Mouse (Mus musculus) adrenal gland, postnatal 25 days (tissue): ENCODE measurements around the gene Spock3. TPM values are rescaled to one million over a fixed set of nuclear protein-coding genes. Genes with fewer than 3 reads are reported as not detected.
"Not testable (repeated sequence)": the region's sequence is repeated elsewhere in the genome, so short reads cannot be mapped to it uniquely, and the experiment has no call there.

ENCODE experiments used
- DNase-seq: peaks from one replicate; pipeline ENCODE4 v3.0.0; 2021; ENCODE audit warnings: mixed read lengths
- long read RNA-seq: library from polyadenylated mRNA; stranded (forward); transcript quantifications from one replicate; pipeline ENCODE4 v2.0.0, GENCODE M21; 2021
- total RNA-seq: library from RNA; stranded (reverse); gene quantifications from 2 replicates; pipeline ENCODE4 v1.2.3, GENCODE M21; 2021

Spock3 gene
- total RNA-seq = 1.8 and 3.2 TPM in 2 replicates
- long read RNA-seq, partial matches to known transcripts = 1 of 2 reads
- long read RNA-seq, other reads (novel, unspliced or antisense) = 1 of 2 reads

DNA sequence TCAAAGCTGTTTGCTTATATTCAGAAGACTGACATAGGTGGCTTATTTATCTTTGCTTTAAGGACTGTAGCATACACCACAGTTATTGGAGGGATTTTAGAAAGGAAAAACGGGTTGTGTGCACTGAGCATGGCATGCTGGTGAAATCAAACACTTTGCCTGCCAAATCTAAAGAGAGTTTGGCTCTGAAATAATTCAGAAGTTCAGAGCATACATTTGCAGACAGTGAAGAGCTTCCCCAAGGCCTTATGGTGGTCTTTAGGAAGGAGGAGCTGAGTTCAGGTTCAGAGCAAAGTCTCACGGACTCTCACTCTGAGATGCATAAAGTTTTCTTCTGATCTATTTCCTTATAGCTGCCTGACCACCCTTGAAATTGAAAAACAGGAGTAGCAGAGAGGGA lies at the start of gene Spock3:
Gene Spock3 (plus strand): TSS at position 301 of the 400 bp plus-strand sequence.
- DNase-seq = no peak

DNA sequence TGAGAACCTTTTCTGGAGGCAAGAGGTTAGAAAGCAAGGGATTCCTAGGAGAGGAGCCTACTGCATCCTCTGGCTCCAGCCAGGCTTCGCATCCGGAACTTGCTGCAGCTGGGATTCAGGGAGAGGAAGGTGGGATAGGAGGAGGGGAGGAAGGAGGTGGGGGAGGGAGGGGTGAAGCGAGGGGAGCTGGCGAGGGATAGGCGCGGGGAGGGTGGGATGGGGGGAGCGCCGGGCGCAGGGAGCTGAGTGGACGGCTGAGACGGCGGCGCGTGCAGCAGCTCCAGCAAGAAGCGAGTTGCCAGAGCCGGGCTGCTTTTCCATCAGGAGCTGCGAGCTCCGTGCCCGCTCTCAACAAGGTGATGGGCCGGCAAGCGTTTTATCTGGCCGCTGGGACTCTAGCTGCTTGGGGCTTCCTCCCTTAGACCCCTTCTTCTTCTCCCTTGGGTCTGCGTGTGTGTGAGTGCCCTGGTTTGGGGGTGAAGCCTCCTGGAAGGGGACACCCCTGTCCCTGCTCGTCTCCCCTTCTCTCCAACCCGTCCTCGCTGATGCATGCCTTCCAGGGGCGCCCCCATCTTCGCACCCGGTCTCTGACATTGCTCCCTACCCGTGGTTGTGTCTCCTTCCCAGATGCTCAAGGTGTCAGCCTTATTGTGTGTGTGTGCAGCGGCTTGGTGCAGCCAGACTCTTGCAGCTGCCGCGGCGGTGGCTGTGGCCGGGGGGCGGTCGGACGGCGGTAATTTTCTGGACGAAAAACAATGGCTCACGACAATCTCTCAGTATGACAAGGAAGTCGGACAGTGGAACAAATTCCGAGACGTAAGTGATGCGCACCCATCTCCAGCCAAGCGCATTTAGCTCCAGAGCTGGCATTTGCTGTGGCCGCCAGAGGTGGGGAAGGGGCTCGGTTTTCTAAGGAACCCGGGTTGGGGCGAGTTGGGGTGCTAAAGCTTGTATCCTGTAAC lies 645 bp downstream of the Spock3 start:
- DNase-seq = no peak

DNA sequence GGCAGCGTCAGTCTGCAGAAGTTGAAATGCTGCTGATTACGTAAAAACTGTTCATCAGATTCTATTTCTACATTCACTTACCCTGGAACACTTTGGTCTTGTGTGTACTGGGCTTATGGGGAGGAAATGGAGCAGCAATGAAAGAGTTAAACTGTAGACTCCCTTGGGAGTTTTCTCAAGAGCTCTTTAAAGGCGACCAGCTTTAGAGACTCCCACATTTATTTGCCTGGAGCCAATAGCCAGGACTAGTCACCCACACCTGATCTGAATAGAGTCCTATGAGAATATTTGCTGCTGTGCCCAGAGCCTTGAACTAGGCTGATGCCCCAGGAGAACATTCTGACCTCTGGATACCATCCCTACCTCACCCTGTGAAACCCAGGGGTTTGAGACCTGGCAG lies 1.7 kb downstream of the Spock3 start:
- no peak for DNase-seq

DNA sequence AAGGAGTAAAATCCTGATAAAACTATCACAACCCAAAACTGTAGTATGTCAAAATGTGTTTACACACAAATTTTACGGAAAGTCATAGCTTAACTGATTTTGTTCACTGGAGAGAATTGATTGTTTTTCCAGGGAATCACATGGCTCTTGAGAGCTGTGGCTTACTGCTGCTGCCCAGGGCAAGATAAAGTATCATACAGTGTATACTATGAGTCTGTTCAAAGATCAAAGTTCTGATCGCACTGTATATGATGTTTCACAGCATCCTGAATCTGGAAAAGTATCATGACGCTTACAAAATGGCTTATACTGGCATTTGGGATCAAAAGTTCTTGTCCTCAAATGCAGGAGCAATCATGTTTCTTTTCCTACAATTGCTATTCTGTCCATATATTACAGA lies 11.8 kb downstream of the Spock3 start:
- DNase-seq = no peak

DNA sequence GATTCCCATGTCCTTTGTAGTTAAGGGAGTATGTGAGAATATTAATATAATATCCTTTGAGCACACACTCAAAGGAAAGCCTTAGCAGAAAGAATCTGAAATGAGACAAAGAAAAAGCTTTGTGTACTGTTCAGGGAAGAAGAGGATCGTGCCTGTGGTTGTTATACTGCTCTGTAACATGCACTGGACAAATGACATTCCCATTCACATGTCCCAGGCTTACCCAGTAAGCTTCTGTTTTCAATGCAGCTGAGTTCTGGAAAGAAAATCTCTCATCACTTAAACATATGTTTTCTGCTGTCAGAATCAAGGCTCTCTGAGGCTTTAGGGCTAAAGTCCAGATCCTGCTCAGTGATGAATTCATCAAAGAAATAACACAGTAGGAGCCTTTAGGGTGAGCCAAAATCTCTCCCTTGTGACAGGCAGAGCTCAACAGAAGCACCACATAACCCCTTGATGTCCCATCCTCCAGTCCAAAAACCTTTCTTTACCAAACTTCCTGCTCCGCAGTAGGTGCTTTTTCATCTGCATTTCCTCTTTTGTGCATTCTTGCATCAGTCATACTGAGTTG lies 19.1 kb downstream of the Spock3 start:
- no peak for DNase-seq

DNA sequence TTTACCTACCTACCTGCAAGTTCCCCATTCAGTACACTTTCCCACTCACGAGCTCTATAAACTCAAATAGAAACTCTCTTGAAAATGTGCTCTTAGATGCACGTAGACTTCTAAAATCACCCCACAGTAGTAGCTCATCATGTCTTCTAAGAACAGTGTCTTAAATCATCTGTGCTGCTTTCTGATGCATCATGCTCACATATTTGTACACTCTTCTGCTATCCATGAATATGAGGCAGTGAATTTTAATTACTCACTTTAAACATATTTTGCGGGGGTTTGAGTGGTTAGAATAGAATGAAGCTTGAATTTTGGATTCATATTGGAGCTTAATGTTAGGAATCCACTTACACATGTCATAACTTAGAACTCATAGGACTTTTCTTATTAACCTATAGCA lies 138.2 kb downstream of the Spock3 start:
- DNase-seq = no peak

DNA sequence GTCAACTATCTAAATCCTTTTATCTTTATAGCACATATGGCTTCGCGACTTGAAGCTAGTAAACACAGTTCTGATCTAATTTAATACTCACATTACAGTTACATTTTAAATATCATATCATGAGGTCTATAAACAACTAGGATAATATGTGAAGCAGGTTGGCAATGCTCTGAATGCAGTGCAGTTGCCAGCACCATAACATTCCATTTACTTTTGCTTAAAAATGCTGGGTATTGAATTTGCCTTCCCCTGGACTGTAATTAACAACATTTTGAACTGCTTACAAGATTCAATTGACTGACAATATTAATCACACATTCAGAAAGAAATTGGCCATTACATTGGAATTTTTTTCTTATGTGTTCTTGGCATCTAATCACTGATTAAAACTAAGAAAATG lies 147.4 kb downstream of the Spock3 start:
- DNase-seq = no peak

DNA sequence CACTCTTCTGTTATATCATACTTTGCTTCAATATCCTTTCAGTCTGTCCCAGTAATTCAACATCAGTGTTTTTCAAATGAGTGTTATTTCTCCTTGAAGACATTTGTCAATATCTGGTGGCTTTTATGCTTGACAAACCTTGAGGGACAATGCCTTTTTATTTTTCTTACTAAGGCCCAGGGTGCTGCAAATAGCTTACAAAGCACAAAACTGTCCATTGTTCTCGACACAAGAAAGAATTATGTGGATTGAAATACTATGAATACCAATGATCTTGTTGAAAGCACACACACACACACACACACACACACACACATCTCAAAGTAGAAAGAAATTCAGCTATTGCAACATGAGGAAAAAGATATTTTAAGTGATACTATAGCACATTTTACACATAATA lies 159.0 kb downstream of the Spock3 start:
- DNase-seq = no peak

DNA sequence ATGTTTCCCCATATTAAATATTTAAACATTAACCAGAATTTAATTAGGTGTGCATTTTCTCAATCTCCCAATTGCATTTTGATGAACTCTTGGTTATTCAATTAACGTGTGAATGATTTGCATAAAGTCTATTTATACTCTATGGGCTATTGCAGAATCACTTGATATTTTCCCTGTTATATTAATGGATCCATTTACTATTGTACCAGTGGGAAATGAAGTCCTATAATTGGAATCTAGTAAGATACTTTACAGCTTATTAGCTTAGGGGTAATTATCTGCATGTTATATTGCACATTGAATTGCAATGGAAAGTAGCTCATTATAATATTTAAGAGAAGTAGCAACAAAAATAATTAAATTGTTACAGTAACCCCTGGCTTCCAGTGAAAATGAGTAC lies 162.1 kb downstream of the Spock3 start:
- DNase-seq = no peak

DNA sequence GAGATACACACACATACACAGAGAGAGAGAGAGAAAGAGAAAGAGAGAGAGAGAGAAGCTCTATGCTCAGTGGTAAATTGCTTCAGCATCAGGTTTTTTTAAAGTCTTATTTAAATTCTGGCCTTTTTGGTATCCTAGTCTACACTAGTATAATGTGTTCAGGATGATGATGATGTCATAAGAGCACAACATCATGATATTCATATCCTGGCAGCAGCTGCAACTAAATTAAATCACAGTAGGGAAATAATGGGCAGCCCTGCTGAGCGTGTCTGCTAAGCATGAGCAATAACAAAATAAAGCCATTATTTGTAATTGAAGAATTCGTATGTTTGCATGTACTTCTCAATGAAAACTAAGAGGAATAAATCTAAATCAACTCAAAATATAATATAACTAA lies 169.7 kb downstream of the Spock3 start:
- no peak for DNase-seq

DNA sequence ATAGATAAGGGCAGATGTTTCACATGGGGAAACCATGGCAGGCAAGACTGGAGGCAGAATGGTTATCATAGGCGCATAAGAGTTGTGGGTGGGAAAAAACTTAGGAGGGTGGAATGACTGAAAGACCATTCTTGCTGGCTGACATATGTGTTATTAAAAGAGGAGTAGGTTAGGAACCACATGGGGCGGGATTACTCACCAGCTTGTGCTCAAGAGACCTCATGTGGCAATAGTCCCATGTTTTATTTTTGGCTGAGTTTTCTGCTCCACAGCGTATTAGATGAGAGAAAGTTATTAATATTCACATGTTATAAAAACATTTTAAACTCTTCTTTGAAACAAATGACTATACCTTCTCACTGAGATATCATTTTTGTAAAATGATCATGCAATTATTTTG lies 184.6 kb downstream of the Spock3 start:
- DNase-seq = no peak

DNA sequence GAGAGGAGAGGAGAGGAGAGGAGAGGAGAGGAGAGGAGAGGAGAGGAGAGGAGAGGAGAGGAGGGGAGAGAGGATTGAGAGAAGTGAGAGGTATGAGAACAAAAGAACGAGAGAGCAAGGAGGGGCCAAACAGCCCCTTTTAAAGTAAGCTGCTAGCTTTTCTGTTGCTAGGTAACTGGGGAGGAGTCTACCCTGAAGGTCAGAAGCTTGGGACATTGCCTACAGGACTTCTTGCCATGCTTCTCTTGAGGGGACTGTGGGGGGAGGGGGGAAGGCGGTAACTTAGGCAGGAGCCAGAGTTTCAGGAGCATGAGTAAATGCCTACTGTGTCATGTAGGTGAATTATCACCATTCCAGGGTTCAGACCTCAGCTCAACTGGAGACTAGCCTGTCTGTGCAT lies 213.1 kb downstream of the Spock3 start:
- not testable (repeated sequence) for DNase-seq

DNA sequence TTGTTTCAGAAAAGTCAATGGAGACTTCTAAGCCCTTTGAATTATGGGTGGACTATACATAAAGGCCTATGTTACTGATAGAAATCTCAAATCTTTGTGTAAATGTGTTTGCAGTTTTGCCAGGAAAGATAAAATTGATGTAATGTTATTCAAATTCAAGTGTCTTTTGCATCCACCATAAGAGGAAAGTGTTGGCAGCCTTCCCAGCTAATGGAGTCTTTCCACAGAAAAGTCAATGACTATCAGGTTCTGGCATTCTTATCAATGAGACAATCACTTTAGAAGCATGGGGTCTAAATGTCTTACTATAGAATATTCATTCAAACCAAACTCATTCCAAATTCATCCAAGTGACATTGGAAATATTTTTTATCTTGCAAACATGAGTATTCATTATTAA lies 214.5 kb downstream of the Spock3 start:
- DNase-seq = no peak

DNA sequence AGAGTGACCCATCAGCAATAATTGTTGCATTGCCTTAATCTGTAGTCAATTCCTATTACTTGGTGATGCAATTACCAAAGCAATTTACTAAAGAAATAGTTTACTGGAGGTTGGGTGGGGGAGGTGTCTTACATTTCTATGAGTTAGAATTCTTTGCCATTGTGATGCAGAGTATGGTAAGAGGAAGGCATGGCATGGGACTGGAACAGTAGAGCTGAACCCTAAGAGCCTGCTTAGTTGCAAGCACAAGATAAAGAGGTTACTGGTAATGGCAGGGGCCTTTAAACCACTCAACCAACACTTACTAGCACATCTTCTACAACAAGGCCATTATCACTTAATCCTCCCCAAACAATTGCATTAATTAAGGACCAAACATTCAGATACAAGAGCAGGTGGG lies 219.1 kb downstream of the Spock3 start:
- no peak for DNase-seq

DNA sequence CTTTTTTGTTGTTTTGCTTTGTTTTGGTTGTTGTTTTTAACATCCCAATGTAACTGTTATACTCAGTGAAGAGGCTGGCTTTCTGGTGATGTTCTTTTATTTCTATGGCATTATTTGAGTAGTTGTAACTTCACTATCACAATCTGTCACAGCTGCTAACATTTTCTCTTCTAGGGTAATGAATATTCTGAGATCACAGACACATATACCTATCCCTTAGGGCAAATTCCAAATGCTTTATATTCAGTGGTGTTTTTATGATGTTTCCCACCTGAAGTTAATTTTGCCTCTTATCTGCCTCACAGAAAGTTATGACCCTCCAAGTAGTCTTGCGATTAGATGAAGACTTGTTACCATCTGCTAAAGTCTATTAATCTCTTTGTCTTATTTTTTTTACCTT lies 230.5 kb downstream of the Spock3 start:
- DNase-seq = no peak

DNA sequence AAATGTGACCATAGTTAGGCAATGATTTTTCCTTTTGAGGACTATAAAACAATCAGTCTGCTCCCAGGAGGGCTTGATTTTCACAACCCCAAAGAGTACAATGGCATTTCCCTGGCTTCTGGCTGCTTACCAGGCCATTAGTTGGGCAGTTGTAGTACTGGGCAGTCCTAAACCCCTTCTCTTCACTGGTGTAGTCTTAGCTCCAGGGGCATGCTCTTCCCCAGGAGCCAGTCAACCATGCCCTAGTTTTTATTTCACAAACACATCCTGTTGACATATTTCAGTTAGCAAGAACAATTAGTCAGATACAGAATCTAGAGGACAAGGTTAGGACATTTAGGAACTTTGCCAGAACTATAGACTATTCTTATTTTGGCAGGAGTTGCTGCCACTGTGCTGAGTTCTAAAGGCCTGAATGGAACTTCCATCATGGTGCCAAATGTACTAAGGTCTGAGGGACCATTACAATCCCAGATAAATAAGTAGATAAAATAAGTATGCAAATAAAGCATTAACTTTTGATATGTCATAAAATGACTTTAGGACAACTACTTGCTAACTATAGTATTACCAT lies 308.1 kb downstream of the Spock3 start:
- no peak for DNase-seq

DNA sequence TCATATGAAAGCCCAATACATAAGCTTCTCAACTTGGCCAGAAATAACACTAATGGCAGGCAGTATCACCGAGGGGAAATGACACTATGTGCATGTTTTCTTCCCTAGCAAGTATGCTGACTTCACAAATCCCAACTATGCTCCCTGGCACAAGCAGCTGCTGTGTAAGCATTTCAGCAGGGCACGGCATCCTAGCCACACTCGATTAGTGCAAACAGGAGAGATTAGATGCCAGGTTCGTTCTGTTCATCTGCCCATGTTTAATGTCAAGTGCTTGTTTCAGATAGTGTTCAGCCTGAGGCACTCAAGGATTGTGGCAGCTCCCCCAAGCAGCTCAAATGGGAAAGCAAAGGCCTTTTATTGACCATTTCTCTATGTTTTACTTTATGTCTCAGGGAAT lies 311.7 kb downstream of the Spock3 start:
- DNase-seq = no peak

DNA sequence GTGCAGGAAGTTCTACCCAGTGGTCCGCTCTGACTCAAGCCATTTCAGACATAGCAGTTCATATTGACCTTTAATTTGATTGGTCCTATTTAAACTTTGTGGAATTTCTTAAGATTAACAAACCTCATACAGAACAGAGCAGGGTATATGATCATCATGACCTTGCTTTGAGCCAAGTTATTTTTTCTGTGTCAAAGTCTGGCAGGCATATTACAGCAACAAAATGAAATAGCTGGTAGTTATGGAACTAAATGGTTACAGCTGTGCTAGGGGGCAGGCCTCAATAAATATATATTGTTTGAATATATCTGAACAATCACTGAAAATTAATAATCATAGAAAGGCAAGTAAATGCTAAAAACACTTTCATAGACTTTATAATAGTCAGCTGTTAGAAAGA lies 384.6 kb downstream of the Spock3 start:
- DNase-seq = no peak

DNA sequence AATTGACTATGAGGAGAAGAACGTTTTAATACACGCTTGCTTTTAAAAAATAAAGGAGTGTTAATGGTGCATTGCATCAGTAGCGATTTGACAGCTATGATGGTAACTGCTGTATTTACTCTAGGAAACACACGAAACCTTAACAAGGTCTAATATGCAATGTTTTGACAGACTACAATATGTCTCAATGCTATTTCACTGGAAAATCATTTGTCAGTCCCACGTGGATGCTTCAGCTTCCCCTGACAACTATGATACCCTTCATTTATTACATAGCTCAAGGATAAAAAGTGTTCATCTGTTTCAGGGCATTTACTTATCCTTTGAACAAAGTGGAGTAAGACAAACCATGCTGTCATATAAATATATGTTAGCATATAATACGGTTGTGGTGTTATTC lies 417.8 kb downstream of the Spock3 start:
- DNase-seq = no peak

DNA sequence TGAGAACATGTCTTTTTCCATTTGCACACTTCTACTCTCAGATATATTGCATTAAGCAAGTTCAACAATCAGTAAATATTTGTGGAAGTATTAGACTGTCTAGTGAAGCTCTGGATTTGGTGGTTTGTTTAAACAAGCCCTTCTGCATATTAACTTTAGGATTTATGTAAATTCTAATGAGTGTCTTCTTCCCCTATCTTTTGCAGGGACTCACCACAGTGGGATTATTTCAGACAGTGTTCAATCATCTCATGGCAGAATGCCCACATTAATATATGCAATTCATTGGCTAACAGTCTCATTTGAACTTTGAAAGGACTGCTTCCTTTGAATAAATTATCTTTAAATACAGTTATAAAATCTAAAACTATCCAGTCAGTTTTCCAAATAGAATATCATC lies 446.9 kb downstream of the Spock3 start:
- DNase-seq = no peak
